Mouse (Mus musculus) intestine, embryonic 15.5 days (tissue): Measurements from ENCODE around the gene Zfp839. TPM values are rescaled to one million over a fixed set of nuclear protein-coding genes. Genes with fewer than 3 reads are reported as not detected.

Source experiments
- ATAC-seq: fragments of 200-750 bp; cut with Nextera tagmentation; 2 replicates; pipeline ENCODE4 v1.8.0; 2017; ENCODE audit warnings: moderate TSS enrichment, moderate library complexity
- H3K27ac ChIP-seq: fragments of 300-500 bp; sonication (generic); 2 replicates; pipeline ENCODE4 v1.5.1; 2015; ENCODE audit warnings: mild to moderate bottlenecking, inconsistent platforms
- H3K27me3 ChIP-seq: fragments of 300-500 bp; sonication (generic); replicated peaks from 2 replicates; pipeline ENCODE4 v1.6.1; 2015; ENCODE audit warnings: inconsistent platforms
- H3K36me3 ChIP-seq: fragments of 300-500 bp; sonication (generic); 2 replicates; pipeline ENCODE4 v1.6.1; 2015; ENCODE audit warnings: inconsistent platforms
- H3K4me1 ChIP-seq: fragments of 300-500 bp; sonication (generic); replicated peaks from 2 replicates; pipeline ENCODE4 v1.6.1; 2015; ENCODE audit warnings: inconsistent platforms
- H3K4me2 ChIP-seq: fragments of 300-500 bp; sonication (generic); replicated peaks from 2 replicates; pipeline ENCODE4 v1.6.1; 2015; ENCODE audit warnings: mild to moderate bottlenecking, inconsistent platforms
- H3K4me3 ChIP-seq: fragments of 300-500 bp; sonication (generic); replicated peaks from 2 replicates; pipeline ENCODE4 v1.5.1; 2015; ENCODE audit warnings: inconsistent platforms
- H3K9ac ChIP-seq: fragments of 300-500 bp; sonication (generic); 2 replicates; pipeline ENCODE4 v1.6.1; 2015; ENCODE audit warnings: inconsistent platforms
- H3K9me3 ChIP-seq: fragments of 300-500 bp; sonication (generic); 2 replicates; pipeline ENCODE4 v1.6.1; 2016; ENCODE audit warnings: inconsistent platforms
- WGBS: fragments of 180-500 bp; shearing (Covaris S2); methylation state at CpG from one replicate; pipeline ENCODE4 v1.1.7; 2015; 5-methylcytosine and 5-hydroxymethylcytosine counted together
- polyA plus RNA-seq: library from polyadenylated mRNA; unstranded; fragments of >200 nt; fragmentation: Nextera tagmentation; extraction: Ambion mirVana; gene quantifications from 2 replicates; pipeline ENCODE4 v1.2.1, GENCODE M21; 2015

Zfp839 gene
- polyA plus RNA-seq, 1 experiment from 2014 or later: 4.5 TPM

DNA sequence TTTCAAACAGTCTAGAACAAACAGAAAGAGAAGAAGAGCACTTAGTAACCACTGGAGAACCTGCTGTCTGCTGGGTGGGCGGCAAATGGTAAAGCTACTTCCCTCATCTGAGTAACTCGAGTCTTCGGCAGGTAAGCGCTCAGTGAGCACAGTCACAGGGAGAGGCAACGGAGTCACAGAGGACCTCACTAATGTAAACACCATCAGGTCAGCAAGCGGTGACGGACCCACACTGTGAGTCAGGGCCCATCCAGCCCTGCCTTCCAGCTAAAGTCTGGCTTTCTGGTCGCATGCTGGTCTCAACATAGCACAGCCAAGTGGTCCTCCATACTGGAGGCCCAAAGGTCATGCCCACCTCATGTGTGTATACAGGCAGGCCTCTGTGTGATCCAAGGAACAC lies 30.7 kb upstream of the Zfp839 start:
- H3K27ac ChIP-seq: no peak overlapping the region

DNA sequence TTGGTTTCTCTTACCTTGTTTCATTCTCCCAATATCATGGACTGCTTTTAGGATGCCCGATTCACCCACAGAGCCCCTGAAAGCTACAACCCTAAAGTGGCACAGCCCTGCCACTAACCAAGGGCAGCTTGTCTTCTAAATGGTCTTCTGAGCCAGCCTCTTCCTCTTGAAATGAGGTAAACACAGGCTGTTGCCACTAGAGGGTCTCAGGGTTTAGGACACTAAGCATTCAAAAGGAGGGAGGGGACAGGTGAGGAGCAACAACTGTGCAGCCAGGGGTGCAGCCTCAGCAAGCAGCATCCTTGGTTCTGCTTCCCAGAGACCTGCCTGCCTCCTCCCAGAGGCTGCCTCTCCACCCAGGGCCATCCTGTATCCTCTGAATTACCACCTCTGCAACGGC lies 28.3 kb upstream of the Zfp839 start:
- no peaks in the 10 kb centered on the region for H3K4me1 ChIP-seq
- no peak overlapping the region for H3K27ac ChIP-seq
- H3K9ac ChIP-seq: no peak overlapping the region
- 86% methylated on average over 2 of the region's 2 CpGs for WGBS
- H3K9me3 ChIP-seq: no peaks in the 10 kb centered on the region
- no peak for ATAC-seq
- H3K27me3 ChIP-seq: no peaks in the 10 kb centered on the region
- H3K4me3 ChIP-seq: no peak overlapping the region
- H3K4me2 ChIP-seq: no peak overlapping the region
- no peaks in the 10 kb centered on the region for H3K36me3 ChIP-seq

More for the DNA sequence above, 30.7 kb upstream of the Zfp839 start:
- no peak overlapping the region for H3K4me2 ChIP-seq
- H3K4me1 ChIP-seq: no peaks in the 10 kb centered on the region
- H3K9ac ChIP-seq: no peak overlapping the region
- ATAC-seq: no peak
- no peak overlapping the region for H3K4me3 ChIP-seq
- 49% methylated on average over 8 of the region's 8 CpGs for WGBS
- H3K27me3 ChIP-seq: no peaks in the 10 kb centered on the region
- H3K9me3 ChIP-seq: no peaks in the 10 kb centered on the region
- no peaks in the 10 kb centered on the region for H3K36me3 ChIP-seq

DNA sequence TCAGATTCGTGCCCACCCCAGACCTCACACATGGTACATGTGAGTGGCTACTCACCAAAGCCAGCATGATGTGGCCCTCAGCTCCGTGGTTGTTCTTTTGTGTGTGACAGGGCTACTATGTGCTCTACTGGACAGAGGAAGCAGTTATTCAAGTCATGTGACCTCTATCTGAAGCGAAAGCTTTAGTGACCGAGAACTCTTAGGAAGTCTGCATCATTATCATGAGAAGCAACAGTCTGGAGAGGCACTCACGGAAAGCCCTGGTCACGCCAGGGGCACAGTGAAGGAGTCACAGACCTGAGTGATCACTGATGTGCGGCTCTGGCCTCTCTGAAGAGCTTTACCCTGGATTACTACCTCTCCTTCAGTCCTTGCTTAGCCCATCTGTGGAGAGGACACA lies 27.7 kb upstream of the Zfp839 start:
- WGBS: 87% methylated on average over 7 of the region's 7 CpGs

DNA sequence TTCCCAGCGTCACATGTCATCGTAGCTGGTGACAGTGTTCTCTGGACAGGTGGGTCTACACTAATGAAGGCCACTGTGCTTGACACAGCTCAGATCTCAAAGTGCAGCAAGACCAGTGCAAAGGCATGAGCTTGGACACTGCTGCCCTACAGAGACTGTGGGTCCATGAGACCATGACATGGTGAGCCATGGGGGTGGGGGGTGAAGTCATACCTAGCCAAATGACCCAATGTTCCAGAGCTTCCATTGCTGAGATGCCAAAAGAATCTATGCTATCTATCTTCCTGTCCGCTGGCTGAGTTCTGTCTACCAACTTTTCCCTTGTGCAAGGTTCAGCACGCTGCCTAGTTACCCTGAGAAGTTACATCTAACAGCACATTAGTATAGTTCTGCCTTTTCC lies 21.1 kb upstream of the Zfp839 start:
- ATAC-seq: no peak
- no peaks in the 10 kb centered on the region for H3K9me3 ChIP-seq
- H3K4me3 ChIP-seq: no peak overlapping the region
- H3K4me1 ChIP-seq: no peaks in the 10 kb centered on the region
- H3K4me2 ChIP-seq: no peak overlapping the region
- 94% methylated on average over 4 of the region's 4 CpGs for WGBS
- no peaks in the 10 kb centered on the region for H3K36me3 ChIP-seq
- H3K27ac ChIP-seq: no peak overlapping the region
- H3K27me3 ChIP-seq: no peaks in the 10 kb centered on the region
- H3K9ac ChIP-seq: no peak overlapping the region

More for the DNA sequence above, 27.7 kb upstream of the Zfp839 start:
- no peaks in the 10 kb centered on the region for H3K27me3 ChIP-seq
- no peak overlapping the region for H3K4me3 ChIP-seq
- no peaks in the 10 kb centered on the region for H3K36me3 ChIP-seq
- no peak for ATAC-seq
- no peak overlapping the region for H3K9ac ChIP-seq
- no peaks in the 10 kb centered on the region for H3K4me1 ChIP-seq
- H3K27ac ChIP-seq: no peak overlapping the region
- no peaks in the 10 kb centered on the region for H3K9me3 ChIP-seq
- no peak overlapping the region for H3K4me2 ChIP-seq

DNA sequence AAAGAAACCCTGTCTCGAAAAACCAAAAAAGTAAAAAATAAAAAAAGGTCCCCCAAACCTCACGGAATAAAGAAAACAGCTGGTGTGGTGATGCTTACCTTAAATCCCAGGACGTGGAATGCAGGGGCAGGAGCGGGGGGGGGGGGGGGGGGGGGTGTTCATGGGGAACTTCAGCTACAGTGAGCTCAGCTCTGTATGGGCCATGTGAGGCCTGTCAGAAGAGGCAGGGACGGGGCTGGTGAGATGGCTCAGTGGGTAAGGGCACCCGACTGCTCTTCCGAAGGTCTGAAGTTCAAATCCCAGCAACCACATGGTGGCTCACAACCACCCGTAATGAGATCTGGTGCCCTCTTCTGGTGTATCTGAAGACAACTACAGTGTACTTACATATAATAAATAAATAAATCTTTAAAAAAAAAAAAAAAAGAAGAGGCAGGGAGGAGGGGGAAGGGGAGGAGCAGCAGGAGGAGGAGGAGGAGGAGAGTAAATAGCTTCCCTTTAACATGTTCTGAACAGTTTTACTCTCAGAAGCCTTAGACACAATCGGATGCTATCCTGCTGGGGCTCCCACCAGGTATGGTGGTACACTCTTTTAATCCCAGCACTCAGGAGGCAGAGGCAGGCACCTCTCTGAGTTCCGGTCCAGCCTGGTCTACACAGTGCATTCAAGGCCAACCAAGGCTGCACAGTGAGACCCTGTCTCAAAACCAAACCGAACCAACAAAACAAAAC lies 19.6 kb upstream of the Zfp839 start:
- 80% methylated on average over 11 of the region's 11 CpGs for WGBS
- Histone ChIP-seq H3K9me3 (no peaks in the 10 kb centered on the region), H3K4me3 (no peak overlapping the region), H3K27ac (no peak overlapping the region), H3K9ac (no peak overlapping the region), H3K27me3 (no peaks in the 10 kb centered on the region), H3K36me3 (no peaks in the 10 kb centered on the region), H3K4me1 (no peaks in the 10 kb centered on the region), H3K4me2 (no peak overlapping the region)
- ATAC-seq: no peak

DNA sequence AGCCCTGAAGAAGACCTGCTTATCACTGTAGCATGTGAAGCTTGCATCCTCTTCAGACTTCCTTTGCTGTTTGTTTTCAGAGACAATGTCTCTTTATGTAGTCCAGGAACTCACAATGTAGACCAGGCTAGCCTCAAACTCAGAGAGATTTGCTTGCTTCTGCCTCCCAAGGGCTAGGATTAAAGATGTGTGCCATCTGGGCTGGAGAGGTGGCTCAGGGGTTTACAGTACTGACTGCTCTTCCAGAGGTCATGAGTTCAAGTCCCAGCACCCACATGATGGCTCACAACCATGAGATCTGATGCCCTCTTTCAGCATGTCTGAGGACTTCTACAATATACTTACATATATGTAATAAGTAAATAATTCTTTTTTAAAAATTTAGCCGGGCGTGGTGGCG lies 14.9 kb upstream of the Zfp839 start:
- no peak overlapping the region for H3K4me2 ChIP-seq
- ATAC-seq: no peak
- no peak overlapping the region for H3K27ac ChIP-seq
- no peaks in the 10 kb centered on the region for H3K9me3 ChIP-seq
- H3K4me3 ChIP-seq: no peak overlapping the region
- no peaks in the 10 kb centered on the region for H3K36me3 ChIP-seq
- no peak overlapping the region for H3K9ac ChIP-seq
- WGBS: 91% methylated on average over 3 of the region's 3 CpGs
- H3K27me3 ChIP-seq: no peaks in the 10 kb centered on the region
- no peaks in the 10 kb centered on the region for H3K4me1 ChIP-seq

DNA sequence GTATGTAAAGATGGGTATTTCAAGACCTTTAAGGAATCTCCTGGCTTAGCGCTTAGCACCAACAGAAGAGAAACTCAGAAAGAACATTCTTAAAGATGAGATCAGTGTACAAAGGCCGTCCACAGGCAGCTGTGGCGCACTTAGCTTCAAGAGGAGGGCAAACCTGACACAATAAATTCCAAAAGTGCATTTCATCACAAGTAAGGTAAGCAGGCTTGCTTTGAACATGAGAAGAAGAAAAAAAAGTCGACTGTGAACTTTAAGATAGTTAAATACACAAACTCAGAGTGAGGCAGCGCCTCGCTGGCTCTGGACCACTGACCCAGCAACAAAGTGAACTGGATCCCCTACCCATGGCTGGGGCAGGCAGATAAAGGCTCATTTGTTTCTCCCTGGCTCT lies 13.3 kb upstream of the Zfp839 start:
- ATAC-seq: no peak
- no peaks in the 10 kb centered on the region for H3K9me3 ChIP-seq
- H3K36me3 ChIP-seq: no peaks in the 10 kb centered on the region
- no peak overlapping the region for H3K4me3 ChIP-seq
- no peaks in the 10 kb centered on the region for H3K27me3 ChIP-seq
- H3K9ac ChIP-seq: peak overlapping the region; percentile 17; the same call in 1 of the 2 replicates
- peaks cover 4% of the 10 kb centered on the region for H3K4me1 ChIP-seq
- 39% methylated on average over 6 of the region's 6 CpGs for WGBS
- no peak overlapping the region for H3K27ac ChIP-seq
- no peak overlapping the region for H3K4me2 ChIP-seq

DNA sequence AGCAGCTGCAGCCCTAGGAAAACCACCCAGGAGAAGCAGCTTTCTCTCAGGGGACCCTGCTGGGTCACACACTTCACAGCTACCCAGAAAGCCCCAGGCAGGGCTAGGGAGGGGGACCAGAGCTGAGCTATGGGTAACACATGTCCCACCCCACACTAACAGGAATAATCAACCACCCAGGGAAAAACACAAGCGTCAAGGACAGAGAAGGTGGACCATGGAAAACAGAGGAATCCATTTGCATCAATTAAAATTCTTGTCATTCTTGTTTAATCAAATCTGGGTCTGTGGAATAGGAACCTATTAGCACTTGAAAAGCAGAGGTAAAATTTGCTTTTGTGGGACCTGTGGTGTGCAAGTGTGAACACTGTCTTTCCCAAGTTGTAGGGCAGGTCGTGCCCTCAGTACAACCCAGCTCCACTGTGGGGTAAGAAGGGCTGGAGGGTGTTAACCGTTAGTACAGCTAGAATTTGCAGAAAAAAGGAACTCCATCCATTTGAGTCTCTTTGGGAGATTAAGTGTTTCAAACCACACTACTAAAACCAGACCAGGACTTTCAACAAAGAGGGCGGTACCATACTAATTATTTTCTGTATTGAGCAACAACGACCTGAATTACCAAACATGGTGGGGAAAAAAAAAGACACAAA lies 12.7 kb upstream of the Zfp839 start:
- Histone ChIP-seq H3K36me3 (no peaks in the 10 kb centered on the region), H3K9ac (peak overlapping the region; percentile 17; the same call in 1 of the 2 replicates), H3K27ac (no peak overlapping the region), H3K4me2 (no peak overlapping the region), H3K27me3 (no peaks in the 10 kb centered on the region), H3K9me3 (no peaks in the 10 kb centered on the region), H3K4me3 (no peak overlapping the region), H3K4me1 (peaks cover 4% of the 10 kb centered on the region)
- ATAC-seq: no peak
- 48% methylated on average over 5 of the region's 5 CpGs for WGBS

DNA sequence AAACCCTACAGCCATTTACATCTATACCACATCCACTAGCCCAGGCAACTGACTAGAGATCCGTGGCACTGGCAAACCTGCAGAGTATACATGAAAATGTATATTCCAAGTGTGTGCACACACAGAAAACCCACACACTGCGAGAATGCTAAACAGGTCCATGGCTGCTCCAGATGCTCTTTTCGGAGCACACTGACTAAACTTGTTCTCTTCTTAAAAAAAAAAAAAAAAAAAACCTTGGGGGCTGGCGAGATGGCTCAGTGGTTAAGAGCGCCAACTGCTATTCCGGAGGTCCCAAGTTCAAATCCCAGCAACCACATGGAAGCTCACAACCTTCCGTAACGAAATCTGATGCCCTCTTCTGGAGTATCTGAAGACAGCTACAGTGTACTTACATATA lies 12.2 kb upstream of the Zfp839 start:
- WGBS: 86% methylated on average over 8 of the region's 8 CpGs
- peaks cover 4% of the 10 kb centered on the region for H3K4me1 ChIP-seq
- no peak overlapping the region for H3K9ac ChIP-seq

DNA sequence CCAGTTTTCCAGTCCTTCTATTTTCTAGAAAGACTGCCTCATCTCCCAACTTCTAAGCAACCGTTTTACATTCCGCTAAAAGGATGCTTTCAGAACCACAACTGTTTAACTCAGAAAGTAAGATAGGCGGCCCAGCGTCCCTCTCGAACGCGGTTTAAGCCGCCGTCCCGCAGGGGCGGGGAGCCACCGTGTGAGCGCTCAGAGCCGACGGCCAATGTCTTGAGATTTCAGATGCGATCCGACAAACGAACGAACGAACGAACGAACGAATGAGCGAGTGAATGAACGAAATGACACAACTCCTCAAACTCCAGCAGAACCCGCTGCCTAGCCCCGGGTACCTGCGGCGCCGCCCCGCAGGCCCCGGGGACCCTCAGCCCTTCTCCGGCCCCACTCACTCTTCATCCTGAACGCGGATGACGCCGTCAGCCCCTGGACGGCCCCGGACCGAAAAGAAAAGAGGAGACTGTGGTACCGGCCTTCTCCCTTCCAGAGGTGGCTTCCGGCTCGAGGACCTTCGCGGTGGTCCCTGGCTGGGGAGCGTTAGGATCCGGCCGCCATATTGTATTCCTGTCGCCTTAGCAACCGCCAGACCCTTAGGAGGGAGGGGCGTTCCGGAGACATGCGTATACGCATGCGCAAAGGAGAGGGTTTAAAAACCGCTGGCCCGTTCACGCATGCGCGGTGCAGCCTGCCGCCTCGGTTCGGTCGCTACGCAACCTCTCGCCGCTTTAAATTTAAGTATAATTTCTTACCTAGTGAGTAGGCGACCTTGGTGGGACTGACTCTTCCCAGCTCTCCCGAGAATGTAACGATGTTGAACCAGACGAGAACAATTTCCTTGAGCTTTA lies 9.5 kb upstream of the Zfp839 start, which contains the start of gene Mok:
Mok (minus strand) TSS at position 592 of the 851 bp plus-strand sequence.
- ATAC-seq: peak; percentile 67
- Histone ChIP-seq H3K36me3 (no peaks in the 10 kb centered on the region), H3K4me1 (peaks cover 9% of the 10 kb centered on the region), H3K27ac (no peak within 1 kb of the TSS), H3K9me3 (no peaks in the 10 kb centered on the region), H3K9ac (peak within 1 kb of the TSS; percentile 55), H3K4me2 (peak within 1 kb of the TSS; percentile 71), H3K4me3 (peak within 1 kb of the TSS; percentile 76), H3K27me3 (no peaks in the 10 kb centered on the region)
- under 1% methylated on average over 71 of the region's 71 CpGs for WGBS

More for the DNA sequence above, 12.2 kb upstream of the Zfp839 start:
- Histone ChIP-seq H3K9me3 (no peaks in the 10 kb centered on the region), H3K27ac (no peak overlapping the region), H3K4me3 (no peak overlapping the region), H3K4me2 (no peak overlapping the region), H3K36me3 (no peaks in the 10 kb centered on the region), H3K27me3 (no peaks in the 10 kb centered on the region)
- ATAC-seq: no peak

DNA sequence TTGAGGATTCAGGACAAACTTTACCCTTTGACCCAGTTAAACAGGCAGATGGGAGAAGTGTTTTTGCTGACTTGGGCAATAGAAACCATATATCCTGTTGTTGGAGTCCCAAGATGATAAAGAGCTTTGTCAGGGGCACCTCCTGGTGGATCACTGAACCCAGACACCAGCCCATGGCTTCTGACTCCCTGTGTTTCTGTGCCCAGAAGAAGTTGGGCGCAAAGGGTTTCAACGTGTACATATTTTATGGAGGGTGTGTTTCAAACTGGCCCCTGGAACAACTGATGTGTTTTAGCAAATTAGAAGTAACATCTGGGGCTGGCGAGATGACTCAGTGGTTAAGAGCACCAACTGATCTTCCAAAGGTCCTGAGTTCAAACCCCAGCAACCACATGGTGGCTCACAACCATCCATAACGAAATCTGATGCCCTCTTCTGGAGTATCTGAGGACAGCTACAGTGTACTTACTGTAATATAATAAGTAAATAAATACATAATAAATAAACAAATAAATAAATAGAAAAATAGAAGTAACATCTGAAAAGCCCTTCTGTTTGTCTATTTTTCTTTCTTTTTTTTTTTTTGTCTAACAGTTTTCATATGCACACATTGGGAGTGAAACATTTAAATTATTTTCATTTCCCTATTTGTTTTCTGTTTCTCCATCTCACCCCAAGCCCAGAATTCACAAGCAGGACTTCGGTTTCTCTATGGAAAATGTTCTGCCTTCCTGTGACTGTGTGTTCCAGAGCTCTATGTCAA lies 8.1 kb upstream of the Zfp839 start:
- no peaks in the 10 kb centered on the region for H3K27me3 ChIP-seq
- H3K9ac ChIP-seq: no peak overlapping the region
- H3K4me3 ChIP-seq: no peak overlapping the region
- ATAC-seq: no peak
- peaks cover 17% of the 10 kb centered on the region for H3K4me1 ChIP-seq
- no peaks in the 10 kb centered on the region for H3K36me3 ChIP-seq
- no peak overlapping the region for H3K27ac ChIP-seq
- no peak overlapping the region for H3K4me2 ChIP-seq
- 66% methylated on average over 5 of the region's 5 CpGs for WGBS
- no peaks in the 10 kb centered on the region for H3K9me3 ChIP-seq
